Comparison of ENCODE assay signal across 23 mouse cellular contexts in genomic region chr2:132611551-132612233, GRCm38 (mm10). TPM values are rescaled to one million over a fixed set of nuclear protein-coding genes. Genes with fewer than 3 reads are reported as not detected.
DNase-seq lines count a peak whose midpoint lies in the region; ATAC-seq lines count a peak whose summit lies in the region.
"Had no signal": no experiment of that assay in that cellular context is flagged by ENCODE, and none has a peak within 500 bp of the region (broad histone marks: within the 10 kb centered on the region; RNA-seq: fewer than 3 reads in every experiment).

No protein-coding gene starts in this region.

- WGBS in embryonic facial prominence, embryonic 14.5 days = 80% methylated on average over 4 of the region's 4 CpGs
- 89% methylated on average over 4 of the region's 4 CpGs for WGBS in embryonic facial prominence, embryonic 10.5 days
- 88% methylated on average over 4 of the region's 4 CpGs for WGBS in forebrain, embryonic 11.5 days

- H3K9me3 ChIP-seq in embryonic facial prominence, embryonic 14.5 days (ENCODE audit: control insufficient read depth, low read length) = no peaks in the 10 kb centered on the region
- no peaks in the 10 kb centered on the region for H3K9me3 ChIP-seq in embryonic facial prominence, embryonic 10.5 days
- H3K9me3 ChIP-seq in forebrain, embryonic 11.5 days (ENCODE audit: control insufficient read depth, low read length) = no peaks in the 10 kb centered on the region
- H3K9me3 ChIP-seq: embryonic facial prominence, embryonic 13.5 days; forebrain, embryonic 10.5 days; hindbrain, embryonic 15.5 days; intestine, embryonic 15.5 days had no signal

- H3K36me3 ChIP-seq in embryonic facial prominence, embryonic 14.5 days (ENCODE audit: control insufficient read depth, insufficient read depth, low read length) = no peaks in the 10 kb centered on the region
- no peaks in the 10 kb centered on the region for H3K36me3 ChIP-seq in embryonic facial prominence, embryonic 10.5 days (replicated peaks)
- no peaks in the 10 kb centered on the region for H3K36me3 ChIP-seq in forebrain, embryonic 11.5 days (ENCODE audit: control insufficient read depth, insufficient read depth, low read length)
- H3K36me3 ChIP-seq: embryonic facial prominence, embryonic 13.5 days; forebrain, embryonic 10.5 days; hindbrain, embryonic 12.5 days; hindbrain, embryonic 15.5 days; intestine, embryonic 15.5 days had no signal

- peak; percentile 20 for DNase-seq in CD4-positive, CD25-positive, alpha-beta regulatory T cell, adult 2 months (ENCODE audit: low read depth, low spot score)
- DNase-seq in embryonic facial prominence, embryonic 14.5 days (ENCODE audit: low spot score) = peak; percentile 12
- no peak for DNase-seq in embryonic facial prominence, embryonic 10.5 days (ENCODE audit: low spot score)
- peak; percentile 59 for DNase-seq in induced T-regulatory cell, adult 2 months (ENCODE audit: low read depth)
- DNase-seq in forebrain, embryonic 11.5 days (ENCODE audit: low spot score) = no peak
- DNase-seq: adrenal gland, postnatal 36 days; cerebellum, adult 11 months; cerebellum, adult 2 months; cerebellum, adult 9-11 months; cerebellum, postnatal 25 days; forebrain, postnatal 0 days; gastrocnemius, adult 2 months; gastrocnemius, postnatal 14 days; heart, adult 11 months; kidney, adult 11 months had no signal

- no peaks in the 10 kb centered on the region for H3K27me3 ChIP-seq in embryonic facial prominence, embryonic 14.5 days (replicated peaks; ENCODE audit: control insufficient read depth, insufficient read depth, low read length)
- H3K27me3 ChIP-seq in embryonic facial prominence, embryonic 10.5 days (replicated peaks; ENCODE audit: low read depth, poor library complexity, severe bottlenecking) = no peaks in the 10 kb centered on the region
- H3K27me3 ChIP-seq in forebrain, embryonic 11.5 days (ENCODE audit: control insufficient read depth, insufficient read depth, low read length) = no peaks in the 10 kb centered on the region
- H3K27me3 ChIP-seq: embryonic facial prominence, embryonic 13.5 days; hindbrain, embryonic 12.5 days; hindbrain, embryonic 15.5 days; intestine, embryonic 15.5 days had no signal

- peaks cover 4% of the 10 kb centered on the region; the same call in 1 of the 2 replicates for H3K4me1 ChIP-seq in embryonic facial prominence, embryonic 14.5 days (ENCODE audit: control insufficient read depth, insufficient read depth, low read length)
- peaks cover 7% of the 10 kb centered on the region; the same call in 1 of the 2 replicates for H3K4me1 ChIP-seq in embryonic facial prominence, embryonic 10.5 days
- no peaks in the 10 kb centered on the region for H3K4me1 ChIP-seq in forebrain, embryonic 11.5 days (replicated peaks; ENCODE audit: control insufficient read depth, insufficient read depth, low read length)
- H3K4me1 ChIP-seq: intestine, embryonic 15.5 days had no signal

- H3K4me2 ChIP-seq in embryonic facial prominence, embryonic 14.5 days (ENCODE audit: low read depth, low read length) = no peak overlapping the region
- H3K4me2 ChIP-seq in forebrain, embryonic 11.5 days (ENCODE audit: low read depth, low read length, severe bottlenecking) = no peak overlapping the region
- H3K4me2 ChIP-seq: embryonic facial prominence, embryonic 13.5 days; heart, embryonic 11.5 days; hindbrain, embryonic 12.5 days; hindbrain, embryonic 15.5 days; intestine, embryonic 15.5 days had no signal

- H3K9ac ChIP-seq in embryonic facial prominence, embryonic 14.5 days (ENCODE audit: low read depth, low read length) = no peak overlapping the region
- no peak overlapping the region for H3K9ac ChIP-seq in forebrain, embryonic 11.5 days (ENCODE audit: low read length)
- H3K9ac ChIP-seq: embryonic facial prominence, embryonic 13.5 days; forebrain, postnatal 0 days; hindbrain, embryonic 12.5 days; hindbrain, embryonic 15.5 days; intestine, embryonic 15.5 days had no signal

- no peak overlapping the region for H3K4me3 ChIP-seq in embryonic facial prominence, embryonic 14.5 days (ENCODE audit: low read depth, low read length)
- no peak overlapping the region for H3K4me3 ChIP-seq in embryonic facial prominence, embryonic 10.5 days
- H3K4me3 ChIP-seq in forebrain, embryonic 11.5 days (ENCODE audit: low read depth, low read length) = no peak overlapping the region
- H3K4me3 ChIP-seq: embryonic facial prominence, embryonic 13.5 days; forebrain, embryonic 10.5 days; gastrocnemius, adult 2 months; hindbrain, embryonic 12.5 days; hindbrain, embryonic 15.5 days; intestine, embryonic 15.5 days had no signal

- no peak for ATAC-seq in CD4-positive, CD25-positive, alpha-beta regulatory T cell, adult 4 months
- no peak for ATAC-seq in embryonic facial prominence, embryonic 14.5 days (ENCODE audit: low read depth)
- ATAC-seq in forebrain, embryonic 11.5 days (replicated peaks; ENCODE audit: low FRiP score) = no peak
- ATAC-seq: forebrain, embryonic 14.5 days; forebrain, postnatal 0 days; intestine, embryonic 15.5 days had no signal

- no peak overlapping the region for H3K27ac ChIP-seq in embryonic facial prominence, embryonic 14.5 days (replicated peaks; ENCODE audit: low read depth, low read length)
- H3K27ac ChIP-seq in embryonic facial prominence, embryonic 10.5 days (replicated peaks) = no peak overlapping the region
- no peak overlapping the region for H3K27ac ChIP-seq in forebrain, embryonic 11.5 days (ENCODE audit: low read depth, low read length)
- H3K27ac ChIP-seq: embryonic facial prominence, embryonic 13.5 days; forebrain, embryonic 10.5 days; gastrocnemius, adult 2 months; hindbrain, embryonic 12.5 days; hindbrain, embryonic 15.5 days; intestine, embryonic 15.5 days had no signal

RNA-seq across cellular contexts. Expression of gene Gpcpd1, which starts 24.2 kb away (rescaled TPM):
- polyA plus RNA-seq in CD4-positive, CD25-positive, alpha-beta regulatory T cell, adult 4 months (2017; shearing (Covaris generic)) = 10 to 100 TPM; 46.5 to 51.5 TPM
- polyA plus RNA-seq in embryonic facial prominence, embryonic 14.5 days (2014; fragmentation: Nextera tagmentation; extraction: Ambion mirVana) = 40.4 and 49.0 TPM in 2 replicates
- polyA plus RNA-seq in embryonic facial prominence, embryonic 10.5 days (2016; fragmentation: Nextera tagmentation; extraction: Ambion mirVana) = 28.6 and 33.3 TPM in 2 replicates
- polyA plus RNA-seq in forebrain, embryonic 11.5 days (2014; fragmentation: Nextera tagmentation; extraction: Ambion mirVana) = 41.9 and 49.4 TPM in 2 replicates

Comparison
In these comparisons a context has a peak if more than half of its experiments do, and no peak if none do; other contexts are left out.
1. DNase-seq: peak in CD4-positive, CD25-positive, alpha-beta regulatory T cell, adult 2 months (single experiment), embryonic facial prominence, embryonic 14.5 days (single experiment) and induced T-regulatory cell, adult 2 months (single experiment); none in embryonic facial prominence, embryonic 10.5 days (single experiment) and forebrain, embryonic 11.5 days (single experiment).